Mouse (Mus musculus): Measurements from ENCODE around the gene Srrm1.

GRCm38 (mm10) chr4:135286033-135286622 lies 67.0 kb downstream of the Srrm1 start:
- TF ChIP-seq POLR2A (IDR thresholded peaks at IDR 0.05; ENCODE audit: insufficient read depth, low read length) (no peak), CTCF (IDR thresholded peaks at IDR 0.05; ENCODE audit: low read depth, low read length) (no peak)
